Mouse (Mus musculus): ENCODE measurements around the gene Sp1.

- TF ChIP-seq CTCF (IDR thresholded peaks at IDR 0.05; ENCODE audit: borderline replicate concordance, insufficient read depth, low read length), result no peak
- no peak for TF ChIP-seq POLR2A (IDR thresholded peaks at IDR 0.05; ENCODE audit: low read depth, low read length)
Observed at GRCm38 (mm10) chr15:102432046-102432445, 26.1 kb downstream of the Sp1 start.
